ENCODE assay signal across 14 mouse cellular contexts in genomic region chr8:72365016-72365415, GRCm38 (mm10). TPM values are rescaled to one million over a fixed set of nuclear protein-coding genes. Genes with fewer than 3 reads are reported as not detected.
DNase-seq lines count a peak whose midpoint lies in the region; ATAC-seq lines count a peak whose summit lies in the region.
"Had no signal": no experiment of that assay in that cellular context is flagged by ENCODE, and none has a peak within 500 bp of the region (broad histone marks: within the 10 kb centered on the region; RNA-seq: fewer than 3 reads in every experiment).

No protein-coding gene starts in this region.

- peaks cover 86% of the 10 kb centered on the region for H3K36me3 ChIP-seq in embryonic facial prominence, embryonic 14.5 days (ENCODE audit: control insufficient read depth, insufficient read depth, low read length)
- H3K36me3 ChIP-seq in embryonic facial prominence, embryonic 10.5 days (replicated peaks): peaks cover 100% of the 10 kb centered on the region
- peaks cover 39% of the 10 kb centered on the region for H3K36me3 ChIP-seq in lung, embryonic 16.5 days (ENCODE audit: control insufficient read depth, insufficient read depth, low read length)
- H3K36me3 ChIP-seq in midbrain, embryonic 13.5 days: peaks cover 97% of the 10 kb centered on the region

- WGBS in embryonic facial prominence, embryonic 14.5 days: 93% methylated on average over 2 of the region's 2 CpGs
- WGBS in embryonic facial prominence, embryonic 10.5 days: 97% methylated on average over 2 of the region's 2 CpGs
- WGBS in lung, embryonic 16.5 days: 93% methylated on average over 2 of the region's 2 CpGs
- 98% methylated on average over 2 of the region's 2 CpGs for WGBS in midbrain, embryonic 13.5 days

- no peaks in the 10 kb centered on the region for H3K9me3 ChIP-seq in embryonic facial prominence, embryonic 14.5 days (ENCODE audit: control insufficient read depth, low read length)
- H3K9me3 ChIP-seq in embryonic facial prominence, embryonic 10.5 days: no peaks in the 10 kb centered on the region
- no peaks in the 10 kb centered on the region for H3K9me3 ChIP-seq in lung, embryonic 16.5 days (ENCODE audit: control insufficient read depth, low read length)
- no peaks in the 10 kb centered on the region for H3K9me3 ChIP-seq in midbrain, embryonic 13.5 days
- H3K9me3 ChIP-seq: forebrain, embryonic 12.5 days; heart, embryonic 10.5 days; liver, embryonic 12.5 days; lung, embryonic 15.5 days; neural tube, embryonic 13.5 days had no signal

- no peaks in the 10 kb centered on the region for H3K4me1 ChIP-seq in embryonic facial prominence, embryonic 14.5 days (ENCODE audit: control insufficient read depth, insufficient read depth, low read length)
- no peaks in the 10 kb centered on the region for H3K4me1 ChIP-seq in embryonic facial prominence, embryonic 10.5 days
- H3K4me1 ChIP-seq in lung, embryonic 16.5 days (replicated peaks; ENCODE audit: control insufficient read depth, insufficient read depth, low read length): no peaks in the 10 kb centered on the region; the same call in 1 of the 2 replicates
- H3K4me1 ChIP-seq in midbrain, embryonic 13.5 days (replicated peaks): no peaks in the 10 kb centered on the region
- H3K4me1 ChIP-seq: forebrain, embryonic 12.5 days; heart, embryonic 10.5 days; liver, embryonic 12.5 days; neural tube, embryonic 13.5 days had no signal

- no peak overlapping the region for H3K4me2 ChIP-seq in embryonic facial prominence, embryonic 14.5 days (ENCODE audit: low read depth, low read length)
- no peak overlapping the region for H3K4me2 ChIP-seq in lung, embryonic 16.5 days (ENCODE audit: low read depth, low read length)
- no peak overlapping the region for H3K4me2 ChIP-seq in midbrain, embryonic 13.5 days (replicated peaks)
- H3K4me2 ChIP-seq: forebrain, embryonic 12.5 days; liver, embryonic 12.5 days; lung, embryonic 15.5 days; neural tube, embryonic 13.5 days had no signal

- no peak overlapping the region for H3K9ac ChIP-seq in embryonic facial prominence, embryonic 14.5 days (ENCODE audit: low read depth, low read length)
- H3K9ac ChIP-seq in lung, embryonic 16.5 days (ENCODE audit: low read length): no peak overlapping the region
- H3K9ac ChIP-seq in midbrain, embryonic 13.5 days (replicated peaks): no peak overlapping the region
- H3K9ac ChIP-seq: forebrain, embryonic 12.5 days; liver, embryonic 12.5 days; lung, embryonic 15.5 days; neural tube, embryonic 13.5 days had no signal

- H3K4me3 ChIP-seq in embryonic facial prominence, embryonic 14.5 days (ENCODE audit: low read depth, low read length): no peak overlapping the region
- H3K4me3 ChIP-seq in embryonic facial prominence, embryonic 10.5 days: no peak overlapping the region
- no peak overlapping the region for H3K4me3 ChIP-seq in lung, embryonic 16.5 days (ENCODE audit: low read length)
- no peak overlapping the region for H3K4me3 ChIP-seq in midbrain, embryonic 13.5 days (replicated peaks)
- H3K4me3 ChIP-seq: forebrain, embryonic 12.5 days; heart, embryonic 10.5 days; liver, embryonic 12.5 days; lung, embryonic 15.5 days; neural tube, embryonic 13.5 days had no signal

- peak; percentile 10 for DNase-seq in embryonic facial prominence, embryonic 14.5 days (ENCODE audit: low spot score)
- no peak for DNase-seq in embryonic facial prominence, embryonic 10.5 days (ENCODE audit: low spot score)
- no peak for DNase-seq in lung, postnatal 25 days (ENCODE audit: low spot score)
- peak; percentile 79 for DNase-seq in A20 (ENCODE audit: low read depth, low spot score)
- no peak for DNase-seq in urinary bladder, postnatal 4 days (ENCODE audit: low spot score in 2 of 2)
- DNase-seq: embryo, embryonic 11 days had no signal

- no peak for ATAC-seq in embryonic facial prominence, embryonic 14.5 days (ENCODE audit: low read depth)
- ATAC-seq in lung, embryonic 16.5 days (ENCODE audit: low read depth): peak; percentile 29; the same call in 1 of the 2 replicates
- ATAC-seq in activated CD4-positive, CD25-positive, alpha-beta regulatory T cell, adult 4 months: peak; percentile 25
- no peak for ATAC-seq in midbrain, embryonic 13.5 days

- no peak overlapping the region for H3K27ac ChIP-seq in embryonic facial prominence, embryonic 14.5 days (replicated peaks; ENCODE audit: low read depth, low read length)
- H3K27ac ChIP-seq in embryonic facial prominence, embryonic 10.5 days (replicated peaks): no peak overlapping the region
- no peak overlapping the region for H3K27ac ChIP-seq in lung, embryonic 16.5 days (ENCODE audit: low read length)
- no peak overlapping the region for H3K27ac ChIP-seq in midbrain, embryonic 13.5 days
- H3K27ac ChIP-seq: forebrain, embryonic 12.5 days; heart, embryonic 10.5 days; liver, embryonic 12.5 days; lung, embryonic 15.5 days; neural tube, embryonic 13.5 days had no signal

- no peaks in the 10 kb centered on the region for H3K27me3 ChIP-seq in embryonic facial prominence, embryonic 14.5 days (replicated peaks; ENCODE audit: control insufficient read depth, insufficient read depth, low read length)
- H3K27me3 ChIP-seq in embryonic facial prominence, embryonic 10.5 days (replicated peaks; ENCODE audit: low read depth, poor library complexity, severe bottlenecking): no peaks in the 10 kb centered on the region
- H3K27me3 ChIP-seq in lung, embryonic 16.5 days (ENCODE audit: control insufficient read depth, insufficient read depth, low read depth, low read length): no peaks in the 10 kb centered on the region
- H3K27me3 ChIP-seq in midbrain, embryonic 13.5 days: no peaks in the 10 kb centered on the region
- H3K27me3 ChIP-seq: forebrain, embryonic 12.5 days; liver, embryonic 12.5 days; lung, embryonic 15.5 days; neural tube, embryonic 13.5 days had no signal

RNA-seq across cellular contexts. Expression of gene Klf2, which starts 46.2 kb away (rescaled TPM):
- 19.9 and 22.1 TPM in 2 replicates for polyA plus RNA-seq in embryonic facial prominence, embryonic 14.5 days (2014; fragmentation: Nextera tagmentation; extraction: Ambion mirVana)
- polyA plus RNA-seq in embryonic facial prominence, embryonic 10.5 days (2016; fragmentation: Nextera tagmentation; extraction: Ambion mirVana): 3.1 and 3.7 TPM in 2 replicates
- 11.7 and 12.9 TPM in 2 replicates for polyA plus RNA-seq in lung, embryonic 16.5 days (2015; fragmentation: Nextera tagmentation; extraction: Ambion mirVana)
- polyA plus RNA-seq in activated CD4-positive, CD25-positive, alpha-beta regulatory T cell, adult 4 months (2017; shearing (Covaris generic)): 10 to 100 TPM; 27.6 to 39.0 TPM
- polyA plus RNA-seq in midbrain, embryonic 13.5 days (2015; fragmentation: Nextera tagmentation; extraction: Ambion mirVana): 2.7 and 4.3 TPM in 2 replicates

RNA-seq across cellular contexts. Expression of gene Eps15l1, which starts 56.2 kb away (rescaled TPM):
- polyA plus RNA-seq in embryonic facial prominence, embryonic 14.5 days (2014; fragmentation: Nextera tagmentation; extraction: Ambion mirVana): 50.2 and 56.4 TPM in 2 replicates
- polyA plus RNA-seq in embryonic facial prominence, embryonic 10.5 days (2016; fragmentation: Nextera tagmentation; extraction: Ambion mirVana): 79.8 and 81.6 TPM in 2 replicates
- polyA plus RNA-seq in lung, embryonic 16.5 days (2015; fragmentation: Nextera tagmentation; extraction: Ambion mirVana): 52.6 and 53.1 TPM in 2 replicates
- 10 to 100 TPM; 43.2 to 52.4 TPM for polyA plus RNA-seq in activated CD4-positive, CD25-positive, alpha-beta regulatory T cell, adult 4 months (2017; shearing (Covaris generic))
- polyA plus RNA-seq in midbrain, embryonic 13.5 days (2015; fragmentation: Nextera tagmentation; extraction: Ambion mirVana): 69.2 and 72.1 TPM in 2 replicates

RNA-seq across cellular contexts. Expression of gene Gm10282, which starts 60.0 kb away (rescaled TPM):
- 23.1 and 26.5 TPM in 2 replicates for polyA plus RNA-seq in embryonic facial prominence, embryonic 14.5 days (2014; fragmentation: Nextera tagmentation; extraction: Ambion mirVana)
- 31.3 and 36.9 TPM in 2 replicates for polyA plus RNA-seq in embryonic facial prominence, embryonic 10.5 days (2016; fragmentation: Nextera tagmentation; extraction: Ambion mirVana)
- 33.3 and 34.5 TPM in 2 replicates for polyA plus RNA-seq in lung, embryonic 16.5 days (2015; fragmentation: Nextera tagmentation; extraction: Ambion mirVana)
- polyA plus RNA-seq in activated CD4-positive, CD25-positive, alpha-beta regulatory T cell, adult 4 months (2017; shearing (Covaris generic)): 10 to 100 TPM; 25.8 to 62.2 TPM
- 19.3 and 19.8 TPM in 2 replicates for polyA plus RNA-seq in midbrain, embryonic 13.5 days (2015; fragmentation: Nextera tagmentation; extraction: Ambion mirVana)

Comparison
In these comparisons a context has a peak if more than half of its experiments do, and no peak if none do; other contexts are left out.
1. DNase-seq: peak in embryonic facial prominence, embryonic 14.5 days (single experiment) and A20 (single experiment); none in embryonic facial prominence, embryonic 10.5 days (single experiment), lung, postnatal 25 days (single experiment) and urinary bladder, postnatal 4 days (0 of 2).
2. ATAC-seq: peak in lung, embryonic 16.5 days (single experiment) and activated CD4-positive, CD25-positive, alpha-beta regulatory T cell, adult 4 months (single experiment); none in embryonic facial prominence, embryonic 14.5 days (single experiment) and midbrain, embryonic 13.5 days (single experiment).